Mouse (Mus musculus) mesoderm, embryonic 11.5 days (tissue): ENCODE results near the gene 1600002K03Rik.
"Not testable (repeated sequence)": the region's sequence is repeated elsewhere in the genome, so short reads cannot be mapped to it uniquely, and the experiment has no call there.

Source experiments
- DNase-seq: peaks from one replicate; pipeline ENCODE4 v3.0.0-alpha.2; 2012; ENCODE audit warnings: low read depth, low spot score

1600002K03Rik gene

GRCm38 (mm10) chr10:80187739-80188138 lies 15.0 kb downstream of the 1600002K03Rik start:
- DNase-seq, result no peak

GRCm38 (mm10) chr10:80188453-80189024 lies 15.8 kb downstream of the 1600002K03Rik start:
- no peak for DNase-seq

- no peak for DNase-seq
These were observed 17.3 kb downstream of the 1600002K03Rik start for GRCm38 (mm10) chr10:80189999-80190398.

GRCm38 (mm10) chr10:80190491-80191051 lies 17.8 kb downstream of the 1600002K03Rik start:
- peak; percentile 61 for DNase-seq

- no peak for DNase-seq
These were observed 21.2 kb downstream of the 1600002K03Rik start for GRCm38 (mm10) chr10:80193976-80194375.

GRCm38 (mm10) chr10:80194441-80194840 lies 21.7 kb downstream of the 1600002K03Rik start:
- DNase-seq, result no peak

- no peak for DNase-seq
These were observed 23.4 kb downstream of the 1600002K03Rik start for GRCm38 (mm10) chr10:80196167-80196566.

GRCm38 (mm10) chr10:80196778-80197581 lies 24.2 kb downstream of the 1600002K03Rik start:
- DNase-seq, result no peak

- DNase-seq, result peak; percentile 92
These were observed 26.8 kb downstream of the 1600002K03Rik start for GRCm38 (mm10) chr10:80199440-80200008.

GRCm38 (mm10) chr10:80200485-80200884 lies 27.7 kb downstream of the 1600002K03Rik start:
- no peak for DNase-seq

GRCm38 (mm10) chr10:80204055-80204454 lies 31.3 kb downstream of the 1600002K03Rik start:
- no peak for DNase-seq

GRCm38 (mm10) chr10:80207201-80207600 lies 34.5 kb downstream of the 1600002K03Rik start:
- DNase-seq, result no peak

- no peak for DNase-seq
These were observed 34.9 kb downstream of the 1600002K03Rik start for GRCm38 (mm10) chr10:80207676-80208075.

GRCm38 (mm10) chr10:80208248-80208647 lies 35.5 kb downstream of the 1600002K03Rik start:
- no peak for DNase-seq

- peak; percentile 52 for DNase-seq
These were observed 36.2 kb downstream of the 1600002K03Rik start for GRCm38 (mm10) chr10:80208841-80209371.

GRCm38 (mm10) chr10:80211547-80212103 lies 38.9 kb downstream of the 1600002K03Rik start:
- not testable (repeated sequence) for DNase-seq

GRCm38 (mm10) chr10:80215048-80215772 lies 42.5 kb downstream of the 1600002K03Rik start:
- no peak for DNase-seq

- no peak for DNase-seq
These were observed 47.9 kb downstream of the 1600002K03Rik start for GRCm38 (mm10) chr10:80220676-80221075.

GRCm38 (mm10) chr10:80223137-80223536 lies 50.4 kb downstream of the 1600002K03Rik start:
- not testable (repeated sequence) for DNase-seq
